Mouse (Mus musculus): Measurements from ENCODE around the gene Slc25a23.
A peak's percentile ranks its signal among the peaks of the same experiment; 100 is the strongest.
"Not testable (repeated sequence)": the region's sequence is repeated elsewhere in the genome, so short reads cannot be mapped to it uniquely, and the experiment has no call there.

The Slc25a23 gene

GRCm38 (mm10) chr17:57076916-57077315 lies 17.3 kb upstream of the Slc25a23 start:
- DNase-seq (ENCODE audit: low read depth, low spot score) = no peak

DNA sequence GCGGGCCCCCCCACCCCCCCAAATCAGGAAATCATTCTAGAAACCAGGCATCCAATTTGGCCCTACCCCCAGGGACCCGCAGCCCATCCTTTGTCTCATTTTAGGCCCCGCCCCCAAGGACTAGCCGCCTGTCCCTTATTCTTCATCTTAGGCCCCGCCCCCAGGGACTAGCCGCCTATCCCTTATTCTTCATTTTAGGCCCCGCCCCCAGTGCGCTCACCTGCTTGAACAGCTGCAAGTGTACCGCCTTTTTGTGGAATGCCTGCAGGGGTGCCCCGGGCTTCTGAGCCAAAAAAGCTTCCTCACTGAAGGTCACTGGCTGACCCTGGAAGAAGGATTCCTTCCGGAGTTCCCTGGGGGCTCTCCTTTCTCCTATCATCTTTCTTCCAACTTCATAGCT lies 11.0 kb upstream of the Slc25a23 start:
- no peak for DNase-seq (ENCODE audit: low read depth, low spot score)

DNA sequence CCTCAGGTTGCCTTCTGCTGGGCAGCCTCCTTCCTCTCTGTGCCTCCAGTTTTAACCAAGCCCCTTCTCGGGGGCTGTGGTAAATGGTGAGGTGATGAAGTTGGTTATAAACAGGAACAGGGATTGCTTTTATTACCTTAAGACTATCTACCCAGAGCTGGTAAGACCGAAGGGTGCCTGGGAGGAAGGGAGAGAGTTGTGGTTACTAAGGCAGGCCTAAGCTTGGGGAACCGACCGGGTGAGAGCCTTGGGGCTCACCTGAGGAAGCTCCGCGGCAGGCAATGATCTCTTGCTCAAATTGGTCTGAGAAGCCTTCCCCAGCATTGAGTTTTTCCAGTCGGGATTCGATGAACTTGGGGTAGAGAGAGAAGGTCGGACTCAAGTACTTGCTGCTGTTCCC lies 10.6 kb upstream of the Slc25a23 start:
- DNase-seq (ENCODE audit: low read depth, low spot score) = no peak

GRCm38 (mm10) chr17:57066908-57067307 lies 7.2 kb upstream of the Slc25a23 start:
- no peak for DNase-seq (ENCODE audit: low read depth, low spot score)

DNA sequence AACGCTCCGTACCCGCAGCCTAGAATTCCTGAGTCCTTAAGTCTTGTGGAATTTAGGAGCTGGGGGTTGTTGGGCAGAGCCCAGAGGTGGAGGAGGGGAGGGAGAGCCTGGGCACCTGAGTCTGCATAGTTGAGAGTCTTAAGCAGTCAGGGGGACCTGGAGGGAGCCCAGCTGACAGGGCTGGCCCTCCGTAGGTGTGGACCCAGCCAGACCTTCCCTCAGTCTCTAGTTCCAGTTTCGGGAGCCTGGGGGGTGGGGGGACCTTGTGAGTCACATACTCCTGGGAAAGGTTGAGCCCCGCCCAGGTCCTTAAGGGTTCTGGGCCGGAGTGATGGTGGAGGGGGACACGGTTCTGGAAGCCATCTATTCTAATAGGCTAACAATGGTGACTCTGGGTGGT lies 3.4 kb upstream of the Slc25a23 start:
- DNase-seq (ENCODE audit: low read depth, low spot score) = no peak

DNA sequence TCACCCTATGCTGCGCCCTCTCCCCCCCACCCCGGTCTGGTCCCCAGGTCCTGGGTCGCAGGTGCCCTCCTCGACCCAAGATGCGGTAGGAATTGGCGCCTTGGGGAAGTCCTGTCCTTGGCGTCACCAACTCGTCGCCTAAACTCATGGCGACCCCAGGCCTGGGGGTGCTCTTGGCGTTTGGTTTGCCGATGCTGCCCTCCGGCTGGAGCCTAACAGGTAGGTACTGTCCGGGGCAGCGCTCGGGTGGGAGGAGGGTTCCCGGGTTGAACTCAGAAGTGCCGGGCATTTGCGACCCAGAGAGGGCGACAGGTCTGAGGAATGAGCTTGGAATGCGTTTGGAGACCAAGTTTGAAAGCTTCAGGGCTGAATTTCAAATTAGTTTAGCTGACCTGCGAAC lies 2.9 kb upstream of the Slc25a23 start:
- no peak for DNase-seq (ENCODE audit: low read depth, low spot score)

DNA sequence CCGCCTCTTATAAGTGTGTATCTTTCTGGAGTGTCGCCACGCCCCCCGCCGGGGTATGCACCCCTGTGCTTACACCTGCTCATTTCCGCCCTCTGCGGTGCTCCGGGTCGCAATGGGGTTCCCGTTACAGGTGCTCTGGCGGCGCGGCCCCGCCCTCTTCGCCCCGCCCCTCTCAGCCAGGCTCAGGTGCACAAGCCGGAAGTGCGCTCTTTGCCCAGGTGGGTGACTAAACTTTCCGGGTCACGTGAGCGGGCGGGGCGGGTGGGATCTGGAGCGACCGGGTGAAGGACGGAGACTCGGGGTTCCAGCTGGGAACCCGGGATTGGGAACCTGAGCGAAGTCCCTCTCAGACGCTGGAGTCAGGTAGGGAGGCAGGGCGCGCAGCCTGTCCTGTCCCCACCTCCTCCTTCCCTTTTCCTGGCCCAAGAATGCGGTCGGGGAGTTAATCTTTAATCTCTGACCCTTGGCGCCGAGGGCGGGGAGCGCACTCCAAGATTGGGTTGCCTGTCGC lies 2.4 kb upstream of the Slc25a23 start:
- DNase-seq (ENCODE audit: low read depth, low spot score) = no peak

DNA sequence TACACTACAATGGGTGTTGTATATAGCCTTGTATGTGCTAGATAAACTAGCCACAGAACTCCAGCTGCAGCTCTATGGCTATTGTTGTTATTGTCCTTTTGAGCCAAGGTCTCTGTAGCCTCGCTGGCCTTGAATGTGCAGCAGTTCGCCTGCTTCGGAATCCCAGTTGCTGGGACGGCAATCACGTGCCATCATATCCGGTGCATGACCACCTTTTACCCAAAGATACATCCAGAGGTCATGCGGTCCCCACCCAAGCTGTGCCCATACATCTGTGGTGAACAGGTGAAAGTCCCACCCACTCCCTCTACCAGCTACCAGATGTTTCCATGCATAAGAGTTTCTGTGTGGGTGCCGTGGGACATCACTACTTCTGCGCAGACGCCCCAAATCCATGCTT lies 1.4 kb upstream of the Slc25a23 start:
- DNase-seq (ENCODE audit: low read depth, low spot score) = no peak

- DNase-seq (ENCODE audit: low read depth, low spot score) = peak; percentile 92
These were observed 653 bp upstream of the Slc25a23 start for GRCm38 (mm10) chr17:57060231-57060801.

- DNase-seq (ENCODE audit: low read depth, low spot score) = no peak
These were observed 675 bp downstream of the Slc25a23 start, which contains the start of gene Crb3 for GRCm38 (mm10) chr17:57058891-57059485. Gene Crb3 (plus strand): TSS chr17:57059105.

DNA sequence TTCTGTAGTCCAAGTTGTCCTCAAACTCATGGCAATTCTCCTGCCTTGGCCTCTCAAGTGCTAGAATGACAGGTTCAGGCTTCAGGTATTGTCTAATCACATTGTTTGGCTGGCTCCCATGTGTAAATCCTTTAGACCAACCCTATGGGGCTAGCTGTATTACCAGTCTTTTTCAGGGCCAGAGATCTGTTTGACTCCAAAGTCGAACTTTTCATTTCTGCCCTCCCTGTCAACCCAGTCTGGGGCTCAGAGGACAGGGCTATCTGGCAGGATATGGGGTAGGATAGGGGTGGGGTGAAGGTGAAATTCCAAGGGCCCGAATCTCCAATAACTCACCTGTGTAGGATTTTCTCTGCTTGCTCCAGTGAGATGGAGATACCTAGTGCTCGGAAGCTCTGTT lies 3.4 kb downstream of the Slc25a23 start:
- no peak for DNase-seq (ENCODE audit: low read depth, low spot score)

- DNase-seq (ENCODE audit: low read depth, low spot score) = not testable (repeated sequence)
These were observed 8.0 kb downstream of the Slc25a23 start for GRCm38 (mm10) chr17:57051679-57052078.

GRCm38 (mm10) chr17:57048816-57049215 lies 10.8 kb downstream of the Slc25a23 start:
- no peak for DNase-seq (ENCODE audit: low read depth, low spot score)

DNA sequence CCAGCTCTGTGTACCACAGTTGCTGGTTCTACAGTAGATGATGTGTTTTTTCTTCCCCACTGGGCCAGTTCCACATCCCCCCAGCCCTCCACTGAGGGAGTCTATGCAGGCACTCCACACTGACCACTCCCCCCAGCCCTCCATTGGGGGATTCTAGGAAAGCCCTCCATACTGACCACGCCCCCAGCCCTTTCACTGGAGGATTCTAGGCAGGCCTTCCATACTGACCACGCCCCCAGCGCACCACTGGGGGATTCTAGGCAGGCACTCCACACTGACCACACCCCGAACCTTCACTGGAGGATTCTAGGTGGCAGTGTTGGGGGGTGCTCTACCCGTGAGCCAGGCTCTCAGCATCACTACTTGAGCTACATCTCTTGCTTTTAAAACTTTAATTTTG lies 12.3 kb downstream of the Slc25a23 start:
- no peak for DNase-seq (ENCODE audit: low read depth, low spot score)

DNA sequence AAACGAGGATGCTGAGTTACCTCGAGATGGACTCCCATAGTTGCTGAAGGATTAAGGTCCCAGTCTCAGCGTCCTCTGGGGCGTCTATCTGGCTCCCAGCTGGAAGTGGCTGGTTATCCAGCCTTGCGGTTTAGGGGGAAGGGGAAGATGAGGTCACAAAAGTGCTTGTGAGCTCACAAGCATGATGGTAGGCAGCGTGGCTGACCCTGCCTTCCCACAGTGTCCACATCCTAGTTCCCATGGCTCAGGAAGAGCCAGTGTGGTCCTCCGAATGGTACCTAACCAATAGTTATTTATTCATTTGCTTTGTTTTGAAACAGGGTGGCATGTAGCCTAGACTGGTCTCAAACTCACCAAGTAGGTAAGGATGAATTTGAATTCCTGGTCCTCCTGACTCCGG lies 18.1 kb downstream of the Slc25a23 start, which contains the start of gene Slc25a41:
Gene Slc25a41, minus strand, starts transcription at position 101 of the 400 bp plus-strand sequence.
- no peak for DNase-seq (ENCODE audit: low read depth, low spot score)

DNA sequence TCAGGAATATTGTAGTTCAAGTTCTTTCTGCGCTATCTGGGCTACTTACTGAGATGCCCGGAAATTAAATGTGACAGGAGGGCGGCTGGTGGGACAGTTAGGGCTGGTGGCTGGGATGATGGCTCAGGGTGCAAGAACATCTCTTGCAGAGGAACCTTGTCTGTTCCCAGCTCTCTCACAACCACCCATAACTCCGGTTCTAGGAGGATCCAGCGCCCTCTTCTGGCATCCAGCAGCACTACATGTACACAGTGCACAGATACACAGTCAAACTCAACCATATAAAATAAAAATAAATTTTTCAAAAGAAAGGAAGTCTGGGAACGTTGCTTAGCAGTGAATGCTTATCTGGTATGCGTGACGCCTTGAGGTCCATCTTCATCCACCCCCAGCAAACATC lies 20.7 kb downstream of the Slc25a23 start:
- no peak for DNase-seq (ENCODE audit: low read depth, low spot score)

DNA sequence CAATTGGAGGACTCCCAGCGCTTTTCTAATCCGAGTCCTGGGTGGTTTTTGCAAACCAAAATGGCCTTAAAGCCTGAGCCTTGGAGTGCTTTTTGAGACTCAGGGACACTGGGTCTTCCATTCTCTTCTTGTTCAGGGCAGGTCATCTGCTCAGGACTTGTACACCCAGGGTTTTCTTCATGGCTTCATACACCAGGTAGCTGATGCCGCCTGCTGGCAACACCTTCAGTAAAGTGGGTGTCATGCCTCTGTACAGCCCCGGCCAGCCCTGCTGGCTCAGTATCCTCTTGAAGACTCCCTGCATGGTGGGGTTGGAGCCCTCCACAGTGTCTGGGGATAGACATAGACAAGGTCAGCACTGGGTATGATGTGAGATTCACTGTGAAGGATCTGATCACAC lies 26.8 kb downstream of the Slc25a23 start:
- no peak for DNase-seq (ENCODE audit: low read depth, low spot score)

DNA sequence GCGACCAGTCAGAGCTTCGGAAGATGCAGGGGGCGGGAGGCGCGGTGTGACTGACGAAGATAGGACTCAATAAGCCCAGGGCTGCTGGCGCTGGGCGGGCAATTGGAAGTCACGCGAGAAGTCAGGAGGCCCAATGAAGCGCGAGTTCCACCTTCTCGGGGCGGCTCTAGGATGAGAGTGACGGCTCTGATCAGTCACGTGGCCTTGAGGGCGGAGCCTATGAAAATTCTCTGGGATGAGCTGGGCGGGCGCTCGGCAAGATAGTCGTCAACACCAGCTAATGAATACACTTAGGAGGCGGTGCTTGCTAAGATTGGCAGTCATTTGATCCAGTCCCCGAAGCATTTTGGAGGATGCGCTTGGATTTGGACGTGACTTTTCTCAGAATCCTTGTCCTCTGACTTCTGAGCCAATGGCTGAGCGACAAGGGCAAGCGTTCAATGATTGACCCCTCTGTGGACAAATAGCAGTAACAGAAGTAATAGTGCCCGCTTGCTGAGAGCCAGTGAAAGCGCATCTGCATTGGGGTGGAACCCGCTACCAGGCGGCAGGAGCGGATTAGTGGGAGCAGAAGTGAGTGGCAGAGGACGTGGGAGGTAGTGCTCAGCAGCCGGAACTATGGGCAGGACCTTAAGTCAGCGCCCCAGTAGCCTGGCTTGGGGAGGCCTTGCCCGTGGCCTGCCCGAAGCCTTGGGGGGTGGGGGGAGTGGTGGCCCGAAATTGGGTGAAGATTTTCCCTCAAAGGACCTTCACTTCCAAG lies 27.8 kb downstream of the Slc25a23 start:
- DNase-seq (ENCODE audit: low read depth, low spot score) = peak; percentile 100

- DNase-seq (ENCODE audit: low read depth, low spot score) = no peak
These were observed 28.6 kb downstream of the Slc25a23 start, which contains the start of gene Khsrp for GRCm38 (mm10) chr17:57030931-57031660. Gene Khsrp (minus strand): TSS chr17:57031522.

GRCm38 (mm10) chr17:57029691-57030090 lies 30.0 kb downstream of the Slc25a23 start:
- no peak for DNase-seq (ENCODE audit: low read depth, low spot score)

- no peak for DNase-seq (ENCODE audit: low read depth, low spot score)
These were observed 32.2 kb downstream of the Slc25a23 start for GRCm38 (mm10) chr17:57027471-57027870.

GRCm38 (mm10) chr17:57020960-57021359 lies 38.7 kb downstream of the Slc25a23 start:
- no peak for DNase-seq (ENCODE audit: low read depth, low spot score)

Measured in retina, adult 2 months (tissue).